Mouse (Mus musculus): ENCODE results near the gene Gdpd5.
"Not testable (repeated sequence)": the region's sequence is repeated elsewhere in the genome, so short reads cannot be mapped to it uniquely, and the experiment has no call there.

The Gdpd5 gene

GRCm38 (mm10) chr7:99366716-99367115 lies 14.5 kb upstream of the Gdpd5 start:
- DNase-seq (ENCODE audit: low read depth, low spot score): no peak

DNA sequence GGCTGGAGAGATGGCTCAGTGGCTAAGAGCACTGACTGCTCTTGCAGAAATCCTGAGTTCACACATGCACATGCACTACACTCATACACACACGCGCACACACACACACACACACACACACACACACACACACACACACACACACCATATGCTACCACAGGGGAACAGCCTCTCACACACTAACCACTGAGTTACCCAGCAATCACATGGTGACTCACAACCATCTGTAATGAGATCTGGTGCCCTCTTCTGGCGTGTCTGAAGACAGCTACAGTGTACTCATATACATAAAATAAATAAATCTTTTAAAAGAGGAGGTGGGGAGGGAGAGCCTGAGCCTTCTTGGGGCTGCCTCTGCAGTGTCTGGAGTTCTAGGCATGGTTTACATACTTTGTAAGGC lies 6.9 kb upstream of the Gdpd5 start:
- not testable (repeated sequence) for DNase-seq (ENCODE audit: low read depth, low spot score)

DNA sequence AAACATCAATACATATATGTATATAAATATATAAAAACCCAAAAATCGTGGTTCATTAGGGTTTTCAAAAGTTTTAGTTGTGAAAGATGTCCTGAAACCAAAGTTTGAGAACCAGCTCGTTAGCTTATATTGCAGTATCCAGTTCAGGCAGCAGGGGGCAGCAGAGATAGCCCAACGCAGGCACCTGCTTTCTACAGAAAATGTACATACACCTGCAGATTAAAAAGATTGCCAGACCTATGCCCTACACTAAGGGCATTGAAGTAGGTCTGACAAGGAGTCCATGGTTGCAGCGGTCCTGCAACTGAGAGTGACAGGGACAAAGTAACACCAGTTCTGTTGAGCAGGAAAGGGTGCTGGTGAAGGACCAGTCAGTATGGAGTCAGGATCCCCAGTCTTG lies 5.8 kb upstream of the Gdpd5 start:
- DNase-seq (ENCODE audit: low read depth, low spot score): peak; percentile 49

GRCm38 (mm10) chr7:99378870-99379269 lies 2.3 kb upstream of the Gdpd5 start:
- DNase-seq (ENCODE audit: low read depth, low spot score): no peak

GRCm38 (mm10) chr7:99380491-99381213 lies 562 bp upstream of the Gdpd5 start:
- peak; percentile 67 for DNase-seq (ENCODE audit: low read depth, low spot score)

- peak; percentile 51 for DNase-seq (ENCODE audit: low read depth, low spot score)
Observed at GRCm38 (mm10) chr7:99382088-99383000, 1.1 kb downstream of the Gdpd5 start.

DNA sequence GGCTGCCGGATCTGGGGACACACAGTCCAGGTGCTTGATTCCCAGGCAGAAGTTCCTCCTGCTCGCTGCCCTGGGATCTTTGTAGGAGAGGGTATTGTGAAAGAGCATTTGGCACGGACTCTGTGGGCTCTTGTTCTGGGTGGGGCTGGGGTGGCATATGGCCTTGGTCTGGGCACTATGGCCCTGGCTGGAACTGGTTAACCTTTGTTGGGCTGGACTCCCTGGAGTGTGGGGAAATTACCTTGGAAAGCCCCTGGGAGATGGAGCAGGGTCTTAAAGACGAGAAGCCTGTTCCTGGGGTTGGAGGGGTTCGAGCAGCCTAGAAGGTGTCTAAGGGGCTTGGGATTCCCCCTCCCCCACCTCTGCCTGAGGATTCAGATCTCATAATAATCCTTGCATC lies 2.0 kb downstream of the Gdpd5 start:
- DNase-seq (ENCODE audit: low read depth, low spot score): no peak

GRCm38 (mm10) chr7:99384101-99384611 lies 2.9 kb downstream of the Gdpd5 start:
- no peak for DNase-seq (ENCODE audit: low read depth, low spot score)

GRCm38 (mm10) chr7:99386030-99386429 lies 4.8 kb downstream of the Gdpd5 start:
- DNase-seq (ENCODE audit: low read depth, low spot score): no peak

GRCm38 (mm10) chr7:99386811-99387210 lies 5.6 kb downstream of the Gdpd5 start:
- DNase-seq (ENCODE audit: low read depth, low spot score): no peak

- no peak for DNase-seq (ENCODE audit: low read depth, low spot score)
Observed at GRCm38 (mm10) chr7:99387356-99387755, 6.1 kb downstream of the Gdpd5 start.

DNA sequence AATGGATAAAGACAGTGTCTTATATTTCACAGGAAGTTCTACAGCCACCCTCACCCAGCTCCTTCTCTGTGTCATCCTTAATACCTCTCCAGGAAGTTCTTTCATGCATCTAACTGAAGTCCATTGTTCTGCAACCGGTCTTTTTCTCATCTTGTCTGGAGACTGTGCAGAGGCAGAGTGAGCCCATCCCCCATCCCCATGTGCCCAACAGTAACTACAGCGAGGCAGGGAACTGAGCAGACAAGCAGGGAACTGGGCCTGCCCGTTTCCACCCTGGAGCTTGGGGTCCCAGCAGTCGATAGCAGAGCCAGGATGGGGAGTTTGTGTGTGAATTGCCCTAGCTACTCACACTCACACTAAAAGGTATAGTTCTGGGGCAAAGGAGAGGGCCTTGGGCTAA lies 9.3 kb downstream of the Gdpd5 start:
- no peak for DNase-seq (ENCODE audit: low read depth, low spot score)

DNA sequence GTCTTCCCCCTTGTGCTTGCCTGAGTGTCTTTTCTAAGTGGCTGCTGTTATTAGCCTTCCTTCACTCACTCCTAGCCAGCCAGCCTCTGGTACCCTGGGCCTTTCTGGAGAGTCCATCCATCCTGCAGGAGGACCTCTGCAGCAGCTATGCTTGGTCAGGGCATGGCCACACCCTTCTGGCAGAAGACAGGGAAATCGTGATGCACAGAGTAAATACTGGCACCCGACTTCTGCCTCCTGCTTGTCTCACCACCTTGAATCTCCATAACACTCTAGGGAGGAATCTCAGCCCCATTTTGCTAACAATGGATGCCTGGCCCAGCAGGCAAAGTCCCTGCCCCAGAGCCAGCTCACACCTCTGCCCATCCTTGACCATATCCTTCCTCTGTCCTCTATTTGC lies 11.5 kb downstream of the Gdpd5 start:
- DNase-seq (ENCODE audit: low read depth, low spot score): no peak

GRCm38 (mm10) chr7:99393711-99394325 lies 12.6 kb downstream of the Gdpd5 start:
- DNase-seq (ENCODE audit: low read depth, low spot score): no peak

GRCm38 (mm10) chr7:99395385-99395784 lies 14.2 kb downstream of the Gdpd5 start:
- no peak for DNase-seq (ENCODE audit: low read depth, low spot score)

- DNase-seq (ENCODE audit: low read depth, low spot score): no peak
Observed at GRCm38 (mm10) chr7:99395908-99396616, 14.8 kb downstream of the Gdpd5 start.

GRCm38 (mm10) chr7:99396994-99397659 lies 15.9 kb downstream of the Gdpd5 start:
- DNase-seq (ENCODE audit: low read depth, low spot score): no peak

DNA sequence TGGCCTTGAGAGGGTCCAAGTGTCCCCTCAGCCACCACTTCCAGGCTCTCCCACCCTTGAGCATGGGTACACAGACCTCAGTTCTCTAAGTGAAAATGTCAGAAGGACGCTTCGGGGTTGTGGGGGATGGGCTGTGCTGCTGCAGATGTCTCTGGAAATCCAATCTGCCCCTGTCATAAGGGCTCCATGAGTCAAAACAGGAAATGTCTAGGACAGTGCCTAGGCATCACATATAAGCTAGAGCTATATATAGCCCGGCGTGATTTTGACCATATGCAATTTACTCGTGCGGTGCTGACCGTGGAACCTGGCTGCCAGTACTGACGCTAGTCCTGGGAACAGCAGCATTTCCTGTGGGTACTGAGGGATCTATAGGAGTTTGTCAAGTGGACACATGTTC lies 20.2 kb downstream of the Gdpd5 start:
- DNase-seq (ENCODE audit: low read depth, low spot score): no peak

GRCm38 (mm10) chr7:99402477-99402876 lies 21.3 kb downstream of the Gdpd5 start:
- no peak for DNase-seq (ENCODE audit: low read depth, low spot score)

- peak; percentile 89 for DNase-seq (ENCODE audit: low read depth, low spot score)
Observed at GRCm38 (mm10) chr7:99403254-99403653, 22.0 kb downstream of the Gdpd5 start.

Data from R1 (cell line).